Mouse (Mus musculus) spleen, adult 2 months (tissue): ENCODE measurements around the gene Wipf1. TPM values are rescaled to one million over a fixed set of nuclear protein-coding genes. Genes with fewer than 3 reads are reported as not detected.
A peak's percentile ranks its signal among the peaks of the same experiment; 100 is the strongest.

ENCODE experiments used
- DNase-seq, 2 experiments: peaks; one replicate each; pipeline versions ENCODE4 v3.0.0 to v3.0.0-alpha.2; 2012 to 2021; ENCODE audit warnings: low spot score in 2 of 2, low read depth in 1 of 2
- H3K27ac ChIP-seq: fragments of 200-500 bp; 2 replicates; pipeline ENCODE4 v1.5.1; 2012; ENCODE audit warnings: low read length, inconsistent platforms; ENCODE audit not compliant: insufficient read depth
- H3K27me3 ChIP-seq: fragments of 200-500 bp; 2 replicates; pipeline ENCODE4 v1.6.1; 2012; ENCODE audit warnings: mild to moderate bottlenecking, moderate library complexity, low read length, inconsistent platforms; ENCODE audit not compliant: control insufficient read depth, insufficient read depth
- H3K36me3 ChIP-seq: fragments of 200-500 bp; 2 replicates; pipeline ENCODE4 v1.6.1; 2012; ENCODE audit warnings: mild to moderate bottlenecking, low read length, inconsistent platforms; ENCODE audit not compliant: control insufficient read depth, insufficient read depth
- H3K4me1 ChIP-seq: fragments of 200-500 bp; 2 replicates; pipeline ENCODE4 v1.6.1; 2011; ENCODE audit warnings: inconsistent platforms; ENCODE audit not compliant: control insufficient read depth, insufficient read depth, insufficient read length
- H3K4me3 ChIP-seq: fragments of 200-500 bp; 2 replicates; pipeline ENCODE4 v1.5.1; 2011; ENCODE audit warnings: mild to moderate bottlenecking, inconsistent platforms; ENCODE audit not compliant: insufficient read depth, insufficient read length; ENCODE audit errors: extremely low read depth
- CTCF ChIP-seq: fragments of 200-500 bp; IDR thresholded peaks from 2 replicates; pipeline ENCODE4 v1.5.1; 2011; ENCODE audit warnings: mild to moderate bottlenecking, inconsistent platforms; ENCODE audit not compliant: insufficient read depth, insufficient read length, insufficient replicate concordance; ENCODE audit errors: extremely low read depth
- POLR2A ChIP-seq: fragments of 200-500 bp; IDR thresholded peaks from 2 replicates; pipeline ENCODE4 v1.6.1; 2011; ENCODE audit warnings: low read depth, low read length, inconsistent platforms
- WGBS: fragments of 180-500 bp; shearing (Covaris S2); methylation state at CpG from one replicate; pipeline ENCODE4 v1.1.7; 2018; 5-methylcytosine and 5-hydroxymethylcytosine counted together
- polyA plus RNA-seq: library from polyadenylated mRNA; depleted of rRNA; stranded (reverse); fragments of >200 nt; gene quantifications from 2 replicates; pipeline ENCODE4 v1.2.3, GENCODE M21; 2012

Wipf1 gene
- polyA plus RNA-seq, 1 experiment, result 58.7 TPM

DNA sequence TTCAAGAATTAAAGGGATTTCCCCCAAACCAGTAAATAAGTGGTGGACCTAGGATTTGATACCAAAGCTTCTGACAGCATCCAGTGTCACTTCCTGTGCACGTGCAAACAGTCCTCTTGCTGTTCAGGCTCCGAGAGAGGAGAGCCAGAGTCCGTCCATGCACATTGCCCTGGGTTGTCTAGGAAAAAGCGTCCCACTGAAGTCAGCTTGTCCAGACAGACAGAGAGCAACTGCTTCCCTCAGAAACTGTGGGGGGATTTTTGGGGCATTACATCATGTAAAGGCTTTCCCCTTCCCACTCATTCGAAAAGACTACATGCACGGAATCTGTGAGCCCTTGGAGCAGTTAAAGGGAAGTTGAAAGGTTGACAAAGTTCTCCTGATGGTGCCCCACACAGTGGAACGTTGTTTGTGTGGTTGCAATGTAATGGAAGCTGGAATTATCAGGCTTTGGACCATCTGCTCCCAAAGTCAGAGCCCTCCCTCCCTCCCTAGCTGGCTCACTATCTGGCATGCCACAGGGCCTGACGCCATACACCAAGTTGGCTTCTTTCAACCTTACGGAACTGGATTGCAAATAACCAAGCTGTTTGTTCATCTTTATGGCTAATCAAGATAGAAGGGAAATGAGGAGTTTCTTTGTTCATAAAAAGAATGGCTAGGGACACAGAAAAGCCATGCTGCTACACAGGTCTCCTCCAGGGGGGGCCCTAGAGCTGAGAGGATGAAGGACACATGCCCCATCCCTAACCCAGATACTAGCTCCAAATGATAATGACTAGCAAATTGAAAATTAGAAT is 37.9 kb downstream of the Wipf1 start:
- no peaks in the 10 kb centered on the region for H3K36me3 ChIP-seq
- no peak overlapping the region for H3K4me3 ChIP-seq
- peak in 1 of 2 experiments; percentile 76 for DNase-seq
- H3K27me3 ChIP-seq, result no peaks in the 10 kb centered on the region
- no peak overlapping the region for H3K27ac ChIP-seq
- no peak for TF ChIP-seq POLR2A
- peak; percentile 43; the same call in 1 of the 2 replicates for TF ChIP-seq CTCF
- WGBS, result 62% methylated on average over 9 of the region's 9 CpGs
- H3K4me1 ChIP-seq, result peaks cover 12% of the 10 kb centered on the region

DNA sequence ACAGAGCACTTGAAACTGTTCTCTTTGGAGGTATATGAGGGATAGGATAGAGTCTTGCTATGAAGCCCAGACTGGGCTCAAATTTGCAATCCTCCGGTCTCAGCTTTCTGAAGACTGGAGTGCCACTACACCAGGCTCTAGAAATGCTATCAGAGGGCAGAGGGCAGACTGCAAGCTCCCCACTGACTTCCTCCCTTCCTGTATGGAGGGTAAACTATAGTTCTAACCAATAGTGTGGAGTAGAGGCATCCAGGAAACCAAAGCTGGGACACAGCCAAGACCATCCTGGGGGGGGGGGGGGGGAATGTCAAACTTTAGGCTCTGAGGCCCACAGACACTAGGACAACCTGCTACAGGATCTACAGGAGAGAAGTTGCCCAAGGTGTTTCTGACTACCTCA is 39.1 kb downstream of the Wipf1 start:
- peaks cover 6% of the 10 kb centered on the region for H3K4me1 ChIP-seq
- no peak for DNase-seq
- 68% methylated on average over 1 of the region's 1 CpGs for WGBS
- H3K4me3 ChIP-seq, result no peak overlapping the region
- H3K36me3 ChIP-seq, result no peaks in the 10 kb centered on the region
- no peak overlapping the region for H3K27ac ChIP-seq
- no peaks in the 10 kb centered on the region for H3K27me3 ChIP-seq
- no peak for TF ChIP-seq POLR2A
- no peak for TF ChIP-seq CTCF

DNA sequence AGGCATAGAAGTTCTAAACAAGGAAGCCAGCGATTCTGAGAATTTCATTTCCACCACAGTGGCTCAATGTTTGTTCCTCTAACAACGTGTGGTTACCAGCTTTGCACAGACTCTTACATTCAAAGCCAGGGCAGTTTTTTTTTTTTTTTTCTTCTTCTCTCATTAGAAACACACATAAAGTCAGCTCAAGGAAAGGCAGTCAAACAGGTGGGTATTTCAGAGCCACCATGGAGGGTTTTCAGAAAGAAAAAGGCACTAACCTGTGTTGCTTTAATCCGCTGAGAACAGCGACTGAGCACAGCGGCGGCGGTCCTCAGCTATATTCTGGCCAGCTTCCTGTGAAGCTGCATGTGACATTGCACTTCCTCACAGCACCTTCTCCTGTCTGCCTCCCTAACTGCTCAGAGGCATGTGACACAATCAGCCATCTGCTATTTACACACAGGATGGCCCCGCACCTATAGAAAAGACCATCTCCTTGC is 43.4 kb downstream of the Wipf1 start:
- 4% methylated on average over 8 of the region's 8 CpGs for WGBS
- H3K4me3 ChIP-seq, result peak overlapping the region; percentile 66
- H3K36me3 ChIP-seq, result peaks cover 3% of the 10 kb centered on the region; the same call in 1 of the 2 replicates
- TF ChIP-seq POLR2A (peak; percentile 94), CTCF (no peak)
- H3K27me3 ChIP-seq, result no peaks in the 10 kb centered on the region
- H3K27ac ChIP-seq, result peak overlapping the region; percentile 96
- peak; percentile 67 to 71 for DNase-seq
- peaks cover 12% of the 10 kb centered on the region; the same call in 1 of the 2 replicates for H3K4me1 ChIP-seq

DNA sequence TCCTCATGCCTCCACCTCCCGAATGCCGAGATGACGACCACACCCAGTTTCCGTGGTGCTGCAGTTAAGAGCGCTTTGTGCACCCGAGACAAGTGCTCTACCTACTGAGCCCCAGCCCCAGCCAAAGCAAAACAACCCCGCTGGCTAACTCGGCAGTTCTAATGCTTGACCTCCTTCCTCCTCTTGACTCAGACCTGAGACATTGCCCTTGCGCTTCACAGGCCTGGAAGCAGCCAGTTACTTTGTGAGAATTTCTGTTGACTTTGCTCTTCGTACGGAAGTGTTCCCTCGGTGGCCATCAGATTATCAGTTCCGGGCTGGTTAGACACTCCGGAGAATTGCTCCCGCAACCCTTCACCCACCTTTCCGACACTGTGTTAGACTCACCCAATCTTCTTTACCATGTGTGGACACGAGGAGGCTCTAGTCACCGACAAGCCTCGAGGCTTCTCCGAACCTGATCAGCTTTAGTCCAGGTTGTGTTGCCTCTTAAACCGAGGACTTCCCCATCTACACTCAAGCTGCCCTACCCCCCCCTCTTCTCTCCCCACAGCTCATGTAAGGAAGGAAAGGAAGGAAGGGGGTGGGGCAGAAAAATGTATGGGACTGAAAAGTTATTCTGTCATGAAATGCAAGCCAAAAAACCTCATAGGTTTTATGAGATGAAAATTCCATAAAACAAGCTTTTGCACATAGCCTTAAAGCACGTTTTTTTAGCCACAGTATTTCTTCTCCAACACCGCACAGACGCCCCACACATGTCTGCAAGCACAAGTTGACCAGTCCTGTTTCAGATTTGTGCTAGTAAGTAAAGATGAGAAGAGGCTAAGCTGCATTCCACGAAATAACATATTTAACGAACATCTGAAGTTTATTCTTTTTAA is 44.1 kb downstream of the Wipf1 start:
- H3K4me3 ChIP-seq, result peak overlapping the region; percentile 66
- TF ChIP-seq CTCF (no peak), POLR2A (peak; percentile 13; the same call in 1 of the 2 replicates)
- H3K27me3 ChIP-seq, result no peaks in the 10 kb centered on the region
- H3K27ac ChIP-seq, result peak overlapping the region; percentile 96
- 2% methylated on average over 26 of the region's 26 CpGs for WGBS
- DNase-seq, result peak; percentile 55 to 59
- peaks cover 5% of the 10 kb centered on the region; the same call in 1 of the 2 replicates for H3K36me3 ChIP-seq
- H3K4me1 ChIP-seq, result peaks cover 12% of the 10 kb centered on the region; the same call in 1 of the 2 replicates

DNA sequence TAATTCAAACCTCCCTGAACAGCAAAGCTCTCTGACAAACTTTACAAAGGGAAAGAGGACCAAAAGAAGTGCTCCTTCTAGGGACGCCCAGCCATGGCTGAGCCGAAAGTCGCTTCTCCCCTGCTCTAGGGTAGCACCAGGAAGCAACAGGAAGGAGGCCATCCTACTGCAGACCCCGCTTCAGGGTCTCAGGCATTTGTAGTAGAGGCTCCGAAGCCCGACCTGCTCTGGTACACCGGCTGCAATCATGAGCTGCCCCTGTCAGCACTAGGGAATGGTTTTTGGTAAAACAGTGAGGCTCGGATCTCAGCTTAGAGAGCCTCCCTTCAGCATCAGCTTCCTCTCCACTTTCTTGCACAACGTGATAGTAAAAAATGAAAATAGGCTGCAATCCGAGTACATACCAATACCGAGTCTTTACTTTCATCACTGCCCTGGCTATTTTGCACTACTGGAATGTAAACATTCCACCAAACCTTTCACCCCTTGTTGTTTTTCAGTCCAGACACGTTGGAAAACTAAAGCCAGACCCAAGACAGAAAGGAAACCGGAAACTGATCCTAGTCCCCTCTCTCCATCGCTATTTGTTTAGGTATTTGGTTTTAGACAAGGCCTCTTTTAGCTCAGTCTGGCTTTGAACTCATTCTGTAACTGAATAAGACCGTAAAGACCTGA is 44.8 kb downstream of the Wipf1 start:
- H3K4me3 ChIP-seq, result peak overlapping the region; percentile 66
- 6% methylated on average over 15 of the region's 15 CpGs for WGBS
- no peak for DNase-seq
- H3K27me3 ChIP-seq, result no peaks in the 10 kb centered on the region
- TF ChIP-seq CTCF, result no peak
- no peak for TF ChIP-seq POLR2A
- H3K4me1 ChIP-seq, result peaks cover 12% of the 10 kb centered on the region; the same call in 1 of the 2 replicates
- peak overlapping the region; percentile 96 for H3K27ac ChIP-seq
- peaks cover 5% of the 10 kb centered on the region; the same call in 1 of the 2 replicates for H3K36me3 ChIP-seq

DNA sequence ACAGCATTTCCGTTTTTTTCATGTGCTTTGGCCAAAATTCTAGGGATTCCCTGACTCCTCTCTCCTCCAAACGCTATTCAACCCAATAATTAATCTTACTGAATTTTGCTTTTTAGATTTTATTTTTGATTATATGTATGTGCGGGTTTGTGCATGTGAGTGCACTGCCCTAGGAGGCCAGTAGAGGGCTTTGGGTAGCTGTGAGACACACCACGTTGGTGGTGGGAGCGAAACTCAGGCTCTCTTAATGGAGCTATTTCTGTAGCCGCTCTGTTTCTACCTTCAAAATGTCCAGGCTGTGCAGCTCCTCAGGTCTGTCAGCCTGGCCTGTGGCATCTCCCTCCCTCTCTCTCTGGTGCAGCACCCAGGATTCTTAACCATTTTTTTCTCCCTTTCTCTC is 50.7 kb downstream of the Wipf1 start:
- no peak for DNase-seq
- 91% methylated on average over 6 of the region's 6 CpGs for WGBS
- TF ChIP-seq CTCF (no peak), POLR2A (no peak)

More for the DNA sequence above, 50.7 kb downstream of the Wipf1 start:
- H3K27ac ChIP-seq, result no peak overlapping the region; the same call in 1 of the 2 replicates
- no peak overlapping the region for H3K4me3 ChIP-seq
- H3K4me1 ChIP-seq, result peaks cover 6% of the 10 kb centered on the region; the same call in 1 of the 2 replicates
- H3K36me3 ChIP-seq, result peaks cover 10% of the 10 kb centered on the region
- H3K27me3 ChIP-seq, result no peaks in the 10 kb centered on the region
